Comparison of ENCODE assay signal across 7 mouse cellular contexts in the genomic region with DNA sequence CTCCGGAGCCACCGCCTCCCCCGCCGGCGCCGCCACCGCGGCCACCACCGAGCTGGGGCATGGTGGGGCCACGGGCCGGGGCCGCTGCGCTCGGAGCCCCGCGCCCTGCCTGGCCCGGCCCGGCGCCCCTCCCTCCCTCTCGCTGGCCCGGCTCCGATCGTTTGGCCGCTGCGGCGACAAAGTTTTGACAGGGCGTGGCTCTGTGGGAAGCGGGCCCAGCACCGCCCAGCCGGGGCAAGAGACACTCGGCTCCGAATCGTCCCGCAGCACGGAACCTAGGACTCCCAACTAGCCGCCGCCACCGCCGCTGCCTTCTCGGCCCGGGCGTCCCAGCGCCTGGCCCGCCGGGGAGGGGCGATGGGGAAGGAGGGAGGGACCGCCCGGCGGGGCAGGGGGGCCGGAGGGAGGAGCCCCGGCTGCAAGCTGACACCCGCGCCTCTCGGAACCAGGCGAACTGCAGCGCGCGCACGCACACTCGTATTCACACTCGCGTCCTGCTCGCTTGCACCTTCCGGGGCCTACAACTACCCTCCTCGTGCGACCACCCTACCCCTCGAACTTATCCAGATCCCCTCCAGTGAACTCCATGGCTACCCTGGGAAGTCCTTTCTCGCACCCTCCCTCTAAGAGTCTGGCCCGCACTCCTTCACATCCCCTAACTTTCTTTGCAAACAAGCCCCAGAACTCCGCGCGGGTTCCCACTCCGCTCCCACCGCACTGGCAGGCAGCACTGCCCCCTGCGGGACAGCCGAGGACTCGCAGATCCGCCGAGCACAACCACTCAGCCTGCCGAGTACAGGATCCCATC. TPM values are rescaled to one million over a fixed set of nuclear protein-coding genes. Genes with fewer than 3 reads are reported as not detected.
DNase-seq lines count a peak whose midpoint lies in the region; ATAC-seq and TF ChIP-seq lines count a peak whose summit lies in the region.

A gene (minus strand): TSS at position 363 of the 808 bp plus-strand sequence.

- H3K27me3 ChIP-seq in heart, embryonic 10.5 days (ENCODE audit: insufficient read depth, poor library complexity, severe bottlenecking): no peaks in the 10 kb centered on the region
- H3K27me3 ChIP-seq in kidney, embryonic 14.5 days (ENCODE audit: control insufficient read depth, insufficient read depth, low read length): no peaks in the 10 kb centered on the region
- no peaks in the 10 kb centered on the region for H3K27me3 ChIP-seq in limb, embryonic 14.5 days (ENCODE audit: control insufficient read depth, insufficient read depth, low read length)
- peaks cover 11% of the 10 kb centered on the region; the same call in 1 of the 2 replicates for H3K27me3 ChIP-seq in midbrain, postnatal 0 days (ENCODE audit: insufficient read depth, low read length)

- TF ChIP-seq POLR2A in bone marrow macrophage, adult 2 months (IDR thresholded peaks at IDR 0.05; ENCODE audit: borderline replicate concordance, low read depth, low read length): no peak
- peak; percentile 86 for TF ChIP-seq POLR2A in embryonic fibroblast, embryonic 13.5 days (IDR thresholded peaks at IDR 0.05; ENCODE audit: low read depth, low read length)
- peak; percentile 82; the same call in 1 of the 2 replicates for TF ChIP-seq POLR2A in limb, embryonic 14.5 days (IDR thresholded peaks at IDR 0.05; ENCODE audit: borderline replicate concordance, extremely low read depth, insufficient read depth, insufficient read length)

- H3K4me1 ChIP-seq in bone marrow macrophage, adult 2 months (ENCODE audit: control insufficient read depth, insufficient read depth, low read length): no peaks in the 10 kb centered on the region
- no peaks in the 10 kb centered on the region for H3K4me1 ChIP-seq in embryonic fibroblast, embryonic 13.5 days (ENCODE audit: control insufficient read depth, insufficient read depth, low read length)
- H3K4me1 ChIP-seq in heart, embryonic 10.5 days: peaks cover 27% of the 10 kb centered on the region; the same call in 1 of the 2 replicates
- H3K4me1 ChIP-seq in kidney, embryonic 14.5 days (ENCODE audit: control insufficient read depth, insufficient read depth, low read length): 0 out of 2 replicates have a peak, but pooled peaks cover 3% of the 10 kb centered on the region
- peaks cover 13% of the 10 kb centered on the region for H3K4me1 ChIP-seq in limb, embryonic 14.5 days (ENCODE audit: control insufficient read depth, insufficient read depth, low read length)
- no peaks in the 10 kb centered on the region for H3K4me1 ChIP-seq in midbrain, postnatal 0 days (ENCODE audit: insufficient read depth, low read length)

- no peaks in the 10 kb centered on the region for H3K9me3 ChIP-seq in heart, embryonic 10.5 days
- H3K9me3 ChIP-seq in kidney, embryonic 14.5 days (ENCODE audit: control insufficient read depth, low read length): no peaks in the 10 kb centered on the region
- H3K9me3 ChIP-seq in limb, embryonic 14.5 days (ENCODE audit: control insufficient read depth, low read length): no peaks in the 10 kb centered on the region
- H3K9me3 ChIP-seq in midbrain, postnatal 0 days (ENCODE audit: low read length): no peaks in the 10 kb centered on the region

- peak; percentile 94 for ATAC-seq in kidney, embryonic 14.5 days (ENCODE audit: low FRiP score, low TSS enrichment)
- peak; percentile 94 for ATAC-seq in limb, embryonic 14.5 days (ENCODE audit: low FRiP score, low read depth)
- peak; percentile 88 for ATAC-seq in midbrain, postnatal 0 days (ENCODE audit: low FRiP score)

- WGBS in heart, embryonic 10.5 days: under 1% methylated on average over 79 of the region's 80 CpGs
- WGBS in kidney, embryonic 14.5 days: under 1% methylated on average over 59 of the region's 80 CpGs
- WGBS in limb, embryonic 14.5 days: under 1% methylated on average over 42 of the region's 80 CpGs
- under 1% methylated on average over 57 of the region's 80 CpGs for WGBS in midbrain, postnatal 0 days

- H3K27ac ChIP-seq in bone marrow macrophage, adult 2 months (ENCODE audit: insufficient read depth, low read depth, low read length): no peak within 1 kb of the TSS
- H3K27ac ChIP-seq in embryonic fibroblast, embryonic 13.5 days (ENCODE audit: insufficient read depth, low read length): peak within 1 kb of the TSS; percentile 74
- peak within 1 kb of the TSS; percentile 94 for H3K27ac ChIP-seq in heart, embryonic 10.5 days
- H3K27ac ChIP-seq in kidney, embryonic 14.5 days (ENCODE audit: low read depth, low read length): peak within 1 kb of the TSS; percentile 94
- H3K27ac ChIP-seq in limb, embryonic 14.5 days (replicated peaks; ENCODE audit: low read depth, low read length): peak within 1 kb of the TSS; percentile 94
- peak within 1 kb of the TSS; percentile 19 for H3K27ac ChIP-seq in midbrain, postnatal 0 days (ENCODE audit: low read depth, low read length)

- peak within 1 kb of the TSS; percentile 90 for H3K4me2 ChIP-seq in kidney, embryonic 14.5 days (replicated peaks; ENCODE audit: low read depth, low read length)
- peak within 1 kb of the TSS; percentile 87 for H3K4me2 ChIP-seq in limb, embryonic 14.5 days (replicated peaks; ENCODE audit: low read depth, low read length, severe bottlenecking)
- H3K4me2 ChIP-seq in midbrain, postnatal 0 days (ENCODE audit: low read depth, low read length, poor library complexity, severe bottlenecking): peak within 1 kb of the TSS; percentile 91

- peak; percentile 87 for TF ChIP-seq CTCF in bone marrow macrophage, adult 2 months (IDR thresholded peaks at IDR 0.05; ENCODE audit: low read depth, low read length)
- TF ChIP-seq CTCF in embryonic fibroblast, embryonic 13.5 days (IDR thresholded peaks at IDR 0.05; ENCODE audit: borderline replicate concordance, insufficient read depth, low read length): peak; percentile 80
- TF ChIP-seq CTCF in midbrain, postnatal 0 days (IDR thresholded peaks at IDR 0.05): peak; percentile 99

- peak; percentile 95 for DNase-seq in heart, embryonic 10.5 days (ENCODE audit: low spot score)
- peak; percentile 93 for DNase-seq in limb, embryonic 14.5 days (ENCODE audit: low spot score)
- DNase-seq in midbrain, postnatal 0 days (ENCODE audit: low spot score): peak; percentile 87
- peak; percentile 65 to 84 for DNase-seq in spleen, postnatal 10 days (ENCODE audit: low spot score in 2 of 2)

- peak within 1 kb of the TSS; percentile 94 for H3K9ac ChIP-seq in kidney, embryonic 14.5 days (ENCODE audit: low read depth, low read length)
- H3K9ac ChIP-seq in limb, embryonic 14.5 days (ENCODE audit: low read depth, low read length, severe bottlenecking): peak within 1 kb of the TSS; percentile 93
- H3K9ac ChIP-seq in midbrain, postnatal 0 days (replicated peaks; ENCODE audit: low read length, poor library complexity, severe bottlenecking): peak within 1 kb of the TSS; percentile 20

- H3K36me3 ChIP-seq in heart, embryonic 10.5 days: peaks cover 8% of the 10 kb centered on the region
- H3K36me3 ChIP-seq in kidney, embryonic 14.5 days (ENCODE audit: control insufficient read depth, insufficient read depth, low read length): peaks cover 11% of the 10 kb centered on the region; the same call in 1 of the 2 replicates
- H3K36me3 ChIP-seq in limb, embryonic 14.5 days (ENCODE audit: control insufficient read depth, insufficient read depth, low read length): peaks cover 18% of the 10 kb centered on the region
- no peaks in the 10 kb centered on the region for H3K36me3 ChIP-seq in midbrain, postnatal 0 days (ENCODE audit: insufficient read depth, low read length)

- H3K4me3 ChIP-seq in bone marrow macrophage, adult 2 months (ENCODE audit: insufficient read depth, low read length): peak within 1 kb of the TSS; percentile 68
- peak within 1 kb of the TSS; percentile 71 for H3K4me3 ChIP-seq in embryonic fibroblast, embryonic 13.5 days (ENCODE audit: insufficient read depth, low read length)
- peak within 1 kb of the TSS; percentile 90 for H3K4me3 ChIP-seq in heart, embryonic 10.5 days
- peak within 1 kb of the TSS; percentile 88 for H3K4me3 ChIP-seq in kidney, embryonic 14.5 days (ENCODE audit: low read length)
- peak within 1 kb of the TSS; percentile 94 for H3K4me3 ChIP-seq in limb, embryonic 14.5 days (replicated peaks; ENCODE audit: low read length)
- peak within 1 kb of the TSS; percentile 59 for H3K4me3 ChIP-seq in midbrain, postnatal 0 days (ENCODE audit: low read depth, low read length)

RNA-seq across cellular contexts. Expression of the gene that starts here (rescaled TPM):
- 0.42 and 0.61 TPM in 2 replicates for polyA plus RNA-seq in bone marrow macrophage, adult 2 months (2012; ENCODE audit: insufficient read depth, insufficient read length, missing spikeins)
- 34.0 and 54.0 TPM in 2 replicates for polyA plus RNA-seq in embryonic fibroblast, embryonic 13.5 days (2011; ENCODE audit: insufficient read length, low read depth, missing spikeins)
- polyA plus RNA-seq in heart, embryonic 10.5 days (2016; fragmentation: Nextera tagmentation; extraction: Ambion mirVana): 14.7 and 25.9 TPM in 2 replicates
- polyA plus RNA-seq in kidney, embryonic 14.5 days (2014; fragmentation: Nextera tagmentation; extraction: Ambion mirVana): 38.7 and 48.8 TPM in 2 replicates
- polyA plus RNA-seq in limb, embryonic 14.5 days (2012; rRNA removed): 78.1 and 103 TPM in 2 replicates
- polyA plus RNA-seq in limb, embryonic 14.5 days (2014; fragmentation: Nextera tagmentation; extraction: Ambion mirVana): 47.9 and 54.9 TPM in 2 replicates
- 0.80 and 3.1 TPM in 2 replicates for total RNA-seq in midbrain, postnatal 0 days (2014; rRNA removed)
- polyA plus RNA-seq in midbrain, postnatal 0 days (2015; fragmentation: Nextera tagmentation; extraction: Ambion mirVana): 5.8 and 6.0 TPM in 2 replicates

Comparison
In these comparisons a context has a peak if more than half of its experiments do, and no peak if none do; other contexts are left out.
1. H3K9ac ChIP-seq: peak in every context shown above with its lines; median percentile 94 in kidney, embryonic 14.5 days; 93 in limb, embryonic 14.5 days; 20 in midbrain, postnatal 0 days.